Mouse (Mus musculus) spleen, postnatal 4 days (tissue): ENCODE results near the gene Prmt9.
A peak's percentile ranks its signal among the peaks of the same experiment; 100 is the strongest.

ENCODE experiments used
- DNase-seq, 2 experiments: peaks; one replicate each; pipeline ENCODE4 v3.0.0; 2022; ENCODE audit warnings: low spot score in 2 of 2

The Prmt9 gene

DNA sequence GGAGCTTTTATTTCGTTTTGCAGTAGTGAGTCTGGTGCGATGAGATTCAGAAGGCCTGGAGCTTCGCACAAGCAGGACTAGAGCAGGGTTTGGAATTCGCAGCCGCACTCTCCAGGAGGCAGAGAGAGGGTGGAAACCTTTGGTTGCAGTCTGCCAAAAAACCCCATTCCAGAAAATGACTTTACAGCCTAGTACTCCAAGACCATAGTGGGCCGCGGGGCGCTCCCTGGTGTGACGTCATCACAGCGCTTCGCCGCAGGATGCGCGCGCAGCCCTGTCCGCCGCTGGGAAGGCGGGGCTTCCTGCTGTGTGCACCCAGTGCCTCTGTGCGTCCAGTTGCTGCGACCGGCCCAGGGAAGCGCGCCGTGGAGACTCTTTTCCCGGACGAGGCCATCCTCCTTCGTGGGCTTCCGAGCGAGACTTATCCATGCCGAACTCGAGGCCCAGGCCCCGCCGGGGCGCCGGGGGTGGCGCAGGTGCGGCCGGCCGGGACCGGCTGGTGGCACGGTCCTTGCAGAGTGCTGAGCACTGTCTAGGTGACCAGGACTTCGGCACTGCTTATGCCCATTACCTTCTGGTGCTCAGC, at the start of gene Prmt9:
TSS of gene Prmt9 (plus strand) at position 277 of the 586 bp plus-strand sequence.
- DNase-seq = peak; percentile 92 to 98

DNA sequence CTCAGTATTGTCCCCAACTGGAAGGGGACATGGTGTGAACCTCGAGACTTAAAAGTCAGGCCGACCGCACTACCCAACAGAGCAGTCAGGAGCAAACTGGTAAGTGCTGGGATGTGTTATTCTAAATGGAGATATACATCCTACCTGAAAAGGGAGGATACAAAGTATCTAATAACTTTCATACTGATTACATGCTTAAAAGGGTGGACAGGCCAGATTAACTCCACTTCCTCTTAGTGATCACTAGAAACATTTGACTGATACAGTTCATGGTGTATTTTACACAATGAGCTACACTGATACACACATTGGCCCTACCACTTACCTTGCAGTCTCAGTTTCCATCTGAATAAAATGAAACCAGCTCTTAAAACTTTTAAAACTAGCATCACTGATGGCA, 48.9 kb upstream of the Prmt9 start:
- no peak for DNase-seq

DNA sequence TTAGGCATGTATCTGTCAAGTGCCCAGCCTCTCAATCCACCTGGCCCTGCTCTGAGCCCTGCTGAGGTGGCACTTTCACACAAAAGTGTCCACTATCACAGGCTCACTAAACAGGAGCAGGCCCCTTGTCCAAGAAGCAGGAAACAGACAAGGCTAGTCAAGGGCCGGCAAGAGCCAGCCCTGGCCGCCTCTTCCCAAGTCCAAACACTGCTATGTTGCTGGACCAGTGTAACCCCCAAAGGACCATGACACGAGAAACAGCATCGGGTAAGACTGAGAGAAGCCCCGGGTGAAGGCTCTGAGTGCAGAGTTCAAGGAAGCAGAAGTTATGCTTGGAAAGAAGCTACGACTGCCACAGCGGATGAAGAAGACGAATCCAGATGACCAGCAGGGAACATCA, 48.1 kb upstream of the Prmt9 start:
- DNase-seq = no peak

DNA sequence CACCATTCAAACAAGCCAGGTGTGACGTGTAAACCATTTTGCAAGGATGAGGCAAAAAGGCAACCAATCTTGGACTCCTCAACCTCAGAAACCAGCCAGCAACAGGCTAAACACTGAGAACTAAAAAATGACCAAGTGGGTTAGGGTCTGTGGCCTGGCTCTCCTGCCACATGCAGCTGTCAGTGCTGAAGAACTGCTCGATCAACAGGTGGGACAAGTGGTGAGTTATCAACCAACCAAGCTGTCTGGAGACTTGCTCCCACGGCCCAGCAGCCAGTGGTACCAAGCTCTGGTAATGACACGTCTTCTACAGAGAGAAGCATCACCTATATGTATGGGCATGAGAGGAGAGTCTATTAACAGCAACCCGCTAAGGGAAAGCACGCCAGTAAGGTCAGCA, 46.6 kb upstream of the Prmt9 start:
- no peak for DNase-seq

DNA sequence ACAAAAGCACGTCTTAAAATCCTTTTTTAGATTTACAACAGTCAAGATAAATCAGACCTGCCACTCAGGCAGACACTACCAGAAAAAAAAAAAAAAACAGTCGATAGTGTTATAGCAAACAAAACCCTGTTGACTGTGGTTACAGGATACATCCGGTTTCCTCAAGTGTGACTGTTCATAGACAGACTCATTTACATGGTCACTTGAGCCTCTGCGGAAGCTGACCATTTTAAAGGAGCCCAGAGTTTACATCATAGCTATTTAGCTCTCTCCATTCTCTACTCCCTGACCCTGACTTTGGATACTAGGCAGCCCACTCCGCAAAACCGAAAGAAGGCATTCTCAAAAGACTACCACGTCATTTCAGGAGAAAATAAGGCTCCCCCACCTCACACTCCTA, 42.7 kb upstream of the Prmt9 start:
- no peak for DNase-seq

DNA sequence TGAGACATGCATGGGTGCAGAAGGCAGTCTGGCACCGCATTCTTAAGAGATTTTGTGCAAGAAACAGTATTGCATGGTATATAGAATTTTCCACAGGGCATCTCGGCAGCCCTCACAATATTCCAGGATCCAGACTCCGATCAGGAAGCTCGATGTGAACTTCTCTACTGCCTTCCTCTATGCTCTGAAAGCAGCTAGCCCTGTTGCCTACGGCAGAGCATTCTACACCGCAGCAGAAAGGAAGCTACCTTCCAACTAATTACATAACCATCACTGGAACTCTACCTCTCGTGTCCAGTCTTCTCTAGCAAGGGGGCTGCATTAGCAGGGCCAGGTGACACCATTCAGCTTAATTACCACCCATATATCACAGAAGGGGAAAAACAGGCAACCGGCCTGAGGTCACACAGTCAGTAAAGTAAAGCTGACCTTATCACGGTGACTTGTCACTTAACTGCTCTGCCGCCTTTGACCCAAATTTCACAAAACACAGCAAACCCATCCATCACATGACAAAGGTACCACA, 41.6 kb upstream of the Prmt9 start:
- DNase-seq = no peak

DNA sequence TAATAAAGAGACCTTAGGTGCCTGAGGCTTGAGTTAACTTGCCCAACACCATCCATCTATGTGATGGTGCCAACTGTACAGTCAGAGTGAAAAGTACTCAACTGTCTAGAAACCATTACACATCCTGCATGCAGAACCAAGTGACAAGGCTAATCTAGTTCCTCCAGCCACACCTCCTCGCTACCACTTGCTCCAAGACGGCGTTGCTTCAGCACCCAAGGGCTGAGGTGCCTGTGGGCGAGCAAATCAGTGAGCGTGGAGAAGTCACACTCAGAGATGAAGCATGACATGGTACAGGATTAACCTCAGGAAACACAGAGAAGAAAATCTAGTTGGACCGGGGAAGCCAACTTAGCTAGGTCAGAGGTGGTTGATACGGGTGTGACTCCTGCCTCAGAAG, 40.2 kb upstream of the Prmt9 start:
- DNase-seq = no peak

DNA sequence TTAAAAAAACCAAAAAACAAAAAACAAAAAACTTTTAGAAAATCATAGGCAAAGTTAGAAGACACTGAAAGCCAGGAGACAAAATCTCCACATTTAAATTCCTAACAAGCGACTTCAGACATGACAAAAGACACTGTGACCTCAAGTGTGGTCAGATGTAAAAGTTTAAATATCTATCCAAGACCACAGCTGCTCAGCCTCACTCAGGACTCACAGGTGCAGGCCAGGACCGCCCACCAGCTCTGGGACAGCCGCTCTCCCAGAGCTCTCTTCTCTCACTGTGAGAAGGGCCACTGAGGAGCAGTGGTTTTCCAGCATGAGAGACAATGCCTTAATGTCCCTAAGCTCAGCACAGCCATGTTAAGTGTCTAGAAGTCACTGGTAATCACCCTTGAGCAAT, 38.8 kb upstream of the Prmt9 start:
- no peak for DNase-seq

DNA sequence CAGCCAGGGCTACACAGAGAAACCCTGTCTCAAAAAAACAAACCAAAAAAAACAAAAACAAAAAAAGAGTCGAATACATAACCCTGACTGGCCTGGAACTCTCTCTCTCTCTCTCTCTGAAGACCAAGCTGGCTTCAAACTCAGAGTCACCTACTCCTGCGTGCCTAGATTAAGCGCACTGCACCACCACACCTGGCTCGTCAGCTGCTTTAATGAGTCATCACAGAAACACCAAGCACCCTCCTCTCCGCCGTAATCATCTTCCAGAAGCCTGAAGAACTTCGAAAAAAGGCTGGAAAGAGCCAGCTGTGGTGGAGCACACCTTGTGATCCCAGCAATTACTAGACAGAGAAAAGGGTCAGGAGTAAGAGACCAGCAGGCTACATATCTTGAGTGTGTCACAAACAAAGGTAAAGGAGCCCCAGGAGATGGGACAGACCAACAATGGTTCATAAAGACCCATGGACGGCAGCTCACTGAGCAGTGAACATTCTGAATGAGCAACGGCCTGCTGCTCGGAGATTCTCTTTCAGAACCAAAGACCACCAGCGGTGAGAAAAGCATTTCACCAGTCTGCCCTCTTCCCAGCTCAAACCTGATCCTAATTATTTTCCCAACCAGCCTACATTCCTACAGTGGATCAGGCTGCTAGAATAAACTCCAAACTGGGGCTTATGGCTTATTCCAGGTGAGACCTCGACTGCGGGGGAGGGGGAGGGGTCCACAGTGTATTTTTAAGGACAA, 37.3 kb upstream of the Prmt9 start:
- DNase-seq = no peak

DNA sequence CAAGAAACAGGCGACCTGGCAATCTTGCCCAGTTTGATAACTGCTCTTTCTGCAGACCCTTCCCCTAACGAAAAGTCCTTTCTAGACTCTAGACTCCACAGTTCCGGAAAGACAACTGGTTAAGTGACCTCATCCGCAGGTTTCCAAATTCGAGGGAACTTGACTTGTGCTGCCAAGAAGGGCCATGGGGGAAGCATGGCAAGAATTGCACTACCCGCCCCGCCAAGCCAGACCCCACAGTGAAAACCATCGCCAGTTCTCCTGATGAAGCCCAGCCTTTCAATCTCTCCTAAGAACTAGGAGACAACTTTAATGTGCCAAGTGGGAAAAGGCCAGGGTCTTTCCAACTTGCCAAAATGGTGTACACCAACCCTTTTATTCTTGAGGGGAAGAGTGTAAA, 34.0 kb upstream of the Prmt9 start:
- no peak for DNase-seq

DNA sequence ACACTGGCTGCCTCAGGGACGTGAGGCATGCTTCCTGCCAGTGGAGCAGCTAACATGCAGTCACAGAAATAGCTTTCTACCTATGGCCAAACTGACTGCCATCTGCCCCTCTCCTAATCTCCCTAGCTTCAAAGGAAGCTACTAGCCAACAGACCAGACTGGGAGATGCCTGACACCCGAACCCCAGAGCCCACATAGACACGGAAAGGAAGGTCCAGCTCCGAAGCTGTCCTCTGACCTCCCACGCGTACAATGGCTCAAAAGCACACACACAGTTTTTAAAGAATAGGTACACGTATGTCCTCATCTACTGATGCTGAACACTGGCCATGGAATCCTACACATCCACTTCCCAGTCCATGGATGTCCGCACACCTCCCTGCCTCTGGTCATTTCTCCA, 33.4 kb upstream of the Prmt9 start:
- DNase-seq = no peak

DNA sequence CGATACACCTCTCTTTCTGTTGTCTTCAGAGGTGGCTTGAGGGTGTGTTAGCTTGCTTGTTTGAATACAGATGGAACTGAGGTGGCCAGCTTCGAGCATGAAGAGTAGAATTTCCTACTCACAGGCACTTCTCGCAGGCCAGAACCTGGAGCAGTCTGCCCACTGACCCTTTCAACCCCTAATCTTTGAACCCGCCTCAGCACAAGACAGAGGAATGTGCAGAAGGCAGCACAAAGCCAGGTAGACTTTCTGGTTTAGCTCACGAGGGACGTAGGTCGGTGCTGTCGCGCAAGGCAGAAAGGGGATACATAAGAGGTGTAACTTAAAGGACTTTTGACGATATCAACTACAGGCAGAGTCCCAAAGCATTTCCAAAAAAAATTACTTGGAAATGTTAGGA, 32.4 kb upstream of the Prmt9 start:
- DNase-seq = no peak

DNA sequence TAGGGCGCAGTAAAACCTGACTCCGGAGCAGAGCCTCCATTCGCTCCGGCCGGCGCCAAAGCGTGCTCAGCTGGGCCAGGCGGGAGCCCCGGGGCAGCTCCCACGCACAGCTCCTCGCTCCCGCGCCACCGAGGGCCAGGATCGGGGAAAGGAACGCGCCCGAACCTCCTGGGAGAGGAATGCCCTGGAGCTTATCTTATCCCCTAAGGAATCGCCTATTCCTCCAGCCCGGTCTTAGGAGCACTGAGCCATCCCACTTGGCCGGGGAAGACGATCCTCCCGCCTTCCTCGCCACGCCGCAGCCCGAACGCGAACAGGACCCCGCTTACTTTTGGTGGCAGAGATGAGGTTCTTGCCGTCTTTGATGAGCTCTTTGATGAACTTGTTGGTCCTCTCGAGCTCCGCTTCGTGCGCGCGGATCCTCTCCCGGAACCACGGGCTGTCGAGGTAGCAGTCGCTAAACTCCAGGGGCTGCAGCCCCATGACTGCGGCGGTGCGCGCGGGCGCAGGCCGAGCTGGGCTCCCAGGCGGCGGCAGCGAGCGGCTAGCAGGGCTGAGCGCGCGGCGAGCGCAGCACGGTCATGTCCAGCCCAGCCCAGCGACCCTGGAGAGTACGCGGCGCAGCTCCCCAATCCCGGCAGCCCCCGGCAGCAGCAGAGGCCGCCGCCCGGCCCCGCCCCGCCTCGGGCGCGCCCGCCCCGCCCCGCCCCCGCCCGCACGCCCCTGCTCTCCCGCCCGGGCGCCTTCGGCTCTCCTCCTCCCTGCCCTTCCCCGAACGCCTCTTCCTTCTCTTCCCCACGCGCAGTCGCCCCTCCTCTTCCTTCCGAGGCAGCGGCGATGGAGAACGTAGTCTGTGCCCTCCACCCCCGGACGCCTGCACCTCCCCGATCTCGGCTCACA, 31.6 kb upstream of the Prmt9 start, which contains the start of gene Arhgap10:
TSS of gene Arhgap10 (minus strand) at position 653 of the 900 bp plus-strand sequence.
- DNase-seq = peak; percentile 50 to 79

DNA sequence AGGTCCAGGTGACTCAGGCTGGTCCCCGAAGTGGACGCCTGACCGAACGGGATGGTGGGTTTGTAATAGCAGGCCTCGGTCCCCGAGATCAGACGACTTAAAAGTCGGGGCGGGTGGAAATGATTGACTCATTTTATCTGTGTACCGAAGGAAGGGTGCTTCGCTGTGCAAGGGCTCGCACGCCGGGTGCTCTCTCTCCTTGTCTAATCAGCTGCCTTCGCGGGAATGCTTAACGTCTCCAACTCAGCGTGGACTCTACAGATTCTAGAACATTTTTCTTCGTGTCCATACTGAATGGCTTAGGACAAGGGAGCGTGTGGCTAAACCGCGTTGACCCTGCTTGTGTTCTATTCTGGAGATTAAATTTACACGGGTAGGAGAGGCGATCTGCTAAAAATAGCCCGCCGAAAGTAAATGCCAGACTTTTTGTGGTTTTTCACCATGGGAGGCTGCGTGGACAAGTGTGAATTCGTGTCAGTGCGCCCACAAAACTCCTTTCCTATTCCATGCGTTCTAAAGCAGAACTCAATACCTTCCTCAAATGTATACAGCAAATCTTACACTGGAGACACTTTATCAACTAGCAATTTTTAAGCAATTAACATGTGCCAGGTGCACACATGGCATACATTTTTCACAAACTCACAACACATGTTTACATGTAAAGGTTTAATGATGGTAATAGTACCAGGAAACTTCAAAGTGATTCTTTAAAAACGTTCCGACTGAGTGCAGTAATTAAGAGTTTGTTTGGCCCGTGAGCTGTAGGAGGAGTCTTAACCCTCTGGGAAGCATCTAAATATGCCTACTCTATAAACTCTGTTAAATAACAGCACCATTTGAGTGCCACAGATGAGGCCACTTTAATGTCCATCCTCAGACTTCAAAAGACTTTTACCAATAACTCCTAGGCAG, 30.7 kb upstream of the Prmt9 start:
- DNase-seq = no peak

DNA sequence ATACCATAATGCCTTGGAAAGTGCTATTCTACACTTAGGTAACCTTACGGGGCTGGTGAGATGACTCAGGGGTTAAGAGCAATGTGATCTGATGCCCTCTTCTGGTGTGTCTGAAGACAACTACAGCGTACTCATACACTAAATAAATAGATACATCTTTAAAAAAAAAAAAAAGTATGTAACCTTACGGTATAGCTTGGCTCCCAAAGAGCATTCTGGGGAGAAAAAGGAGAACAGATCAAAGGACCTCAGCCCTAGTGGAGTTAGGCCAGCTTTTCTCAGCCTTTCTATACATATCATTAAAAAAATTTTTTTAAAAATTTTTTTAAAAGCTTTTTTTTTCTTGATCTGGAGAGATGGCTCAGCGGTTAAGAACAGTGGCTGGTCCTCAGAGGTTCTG, 28.6 kb upstream of the Prmt9 start:
- no peak for DNase-seq

DNA sequence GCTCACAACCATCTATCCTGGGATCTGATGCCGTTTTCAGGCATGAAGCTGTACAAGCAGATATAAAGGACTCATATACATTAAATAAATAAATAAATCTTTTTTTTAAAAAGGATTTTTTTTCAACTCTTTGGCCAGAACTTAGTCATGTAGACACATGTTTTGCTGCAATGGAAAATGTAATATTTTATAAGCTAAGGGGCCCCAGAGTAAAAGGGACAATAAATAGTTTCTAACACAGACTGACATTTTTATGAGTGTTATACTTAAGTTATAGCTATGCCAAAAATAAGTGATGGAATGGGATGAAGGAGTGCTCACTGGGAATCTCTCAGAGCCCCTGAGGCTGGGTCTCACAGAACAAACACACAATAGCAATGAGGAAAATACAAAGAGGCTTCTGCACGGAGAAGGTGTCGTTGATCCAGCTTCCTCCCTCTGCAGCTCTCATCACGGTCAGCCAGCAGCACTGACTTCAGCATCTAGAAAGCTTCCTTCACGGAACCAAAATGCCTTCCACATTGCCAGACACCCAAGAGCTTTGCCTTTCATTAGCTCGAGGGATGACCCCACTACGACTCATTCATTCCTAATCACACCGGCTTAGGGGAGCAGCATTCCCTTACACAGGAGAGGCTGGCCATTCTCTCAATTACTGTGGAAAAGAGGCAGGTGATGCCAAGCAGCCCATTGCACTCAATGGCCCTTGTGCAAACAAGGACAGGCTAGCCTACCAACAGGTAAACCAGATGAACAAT, 28.0 kb upstream of the Prmt9 start:
- DNase-seq = no peak

DNA sequence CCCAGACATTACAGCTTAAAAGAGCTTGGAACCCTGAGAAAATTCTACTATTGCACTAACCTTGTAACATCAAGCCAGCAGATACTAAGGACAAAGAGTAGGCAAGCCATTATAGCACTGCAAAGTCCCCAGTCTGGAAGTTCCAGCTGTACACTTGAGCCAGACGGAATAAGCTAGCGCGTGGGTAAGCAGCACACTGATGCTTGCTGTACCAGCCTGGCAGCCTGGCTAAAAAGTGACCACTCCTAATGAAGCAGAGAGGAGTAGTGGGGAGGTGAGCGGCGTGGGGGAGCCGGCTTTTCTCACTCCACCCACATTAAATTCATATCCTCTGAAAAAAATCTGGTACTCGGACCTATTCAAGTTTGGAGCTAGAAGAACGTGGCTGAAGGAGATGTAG, 26.2 kb upstream of the Prmt9 start:
- no peak for DNase-seq

DNA sequence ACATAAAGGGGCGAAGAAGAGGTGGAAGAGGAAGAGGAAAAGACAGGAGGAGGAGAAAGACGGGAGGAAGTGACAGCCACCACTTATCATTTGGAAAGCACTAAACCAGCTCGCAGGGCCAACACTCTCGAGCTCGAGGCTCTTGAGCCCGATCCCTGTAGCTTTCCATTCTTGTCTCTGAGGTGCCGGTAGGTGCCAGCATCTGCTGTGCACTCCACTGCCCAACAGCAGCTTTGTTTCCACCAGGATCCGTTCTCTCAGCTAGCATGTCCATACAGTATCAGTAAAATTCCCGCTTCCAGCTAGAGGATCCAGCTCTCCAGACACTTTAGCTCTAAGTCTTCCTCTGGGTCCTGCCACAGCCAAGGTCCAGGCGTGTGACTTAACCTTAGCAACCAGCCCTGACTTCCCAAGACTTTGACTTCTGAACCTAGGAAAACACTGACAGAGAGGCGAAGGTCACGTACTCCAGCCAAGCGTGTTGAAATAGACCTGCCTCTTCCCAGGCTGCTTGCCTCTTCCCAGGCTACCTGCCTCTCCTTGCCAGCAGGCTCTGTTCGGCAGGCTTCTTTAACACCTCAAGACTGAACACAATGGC, 25.1 kb upstream of the Prmt9 start:
- DNase-seq = no peak

DNA sequence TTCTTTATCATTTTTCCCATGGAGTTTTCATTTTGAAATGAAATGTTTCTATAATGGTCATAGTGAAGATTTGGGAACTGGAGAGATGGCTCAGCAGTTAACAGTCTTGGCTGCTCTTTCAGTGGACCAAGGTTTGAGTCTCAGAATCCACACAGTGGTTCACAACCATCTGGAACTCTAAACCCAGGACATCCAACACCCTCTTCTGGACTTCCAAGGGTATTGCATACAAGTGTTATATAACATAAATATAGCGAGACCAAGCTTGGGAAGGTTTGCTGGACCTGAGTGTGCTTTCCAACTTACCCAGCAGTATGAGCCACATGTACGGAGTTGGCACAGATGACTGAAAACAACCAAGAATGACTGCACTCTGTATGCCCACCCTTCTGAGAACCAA, 24.3 kb upstream of the Prmt9 start:
- no peak for DNase-seq

DNA sequence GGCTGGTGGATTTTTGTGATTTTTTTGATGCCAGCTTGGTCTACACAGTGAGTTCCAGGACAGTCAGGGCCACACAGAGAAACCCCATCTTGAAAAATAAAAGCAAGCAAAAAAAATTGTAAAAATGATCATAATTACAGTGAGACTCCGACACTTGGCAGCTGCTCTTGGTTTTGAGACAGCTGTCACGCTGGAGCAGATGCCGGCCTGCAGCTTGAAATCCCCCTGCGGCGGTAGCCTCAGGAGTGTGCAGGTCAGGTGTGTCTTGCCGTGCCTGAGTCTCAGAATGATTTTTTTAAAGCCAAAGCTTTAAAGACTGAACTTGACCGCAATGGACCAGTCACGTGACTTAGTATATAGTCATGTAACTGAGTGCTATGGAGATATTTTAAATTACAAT, 23.1 kb upstream of the Prmt9 start:
- DNase-seq = no peak
